9 mouse cellular contexts compared by ENCODE assay signal in genomic region chr15:98107703-98108296, GRCm38 (mm10). TPM values are rescaled to one million over a fixed set of nuclear protein-coding genes. Genes with fewer than 3 reads are reported as not detected.
DNase-seq lines count a peak whose midpoint lies in the region; ATAC-seq and TF ChIP-seq lines count a peak whose summit lies in the region.
"Had no signal": no experiment of that assay in that cellular context is flagged by ENCODE, and none has a peak within 500 bp of the region (broad histone marks: within the 10 kb centered on the region; RNA-seq: fewer than 3 reads in every experiment).

No protein-coding gene starts in this region.

- peak overlapping the region; percentile 83 for H3K4me3 ChIP-seq in heart, embryonic 15.5 days
- peak overlapping the region; percentile 84 for H3K4me3 ChIP-seq in bone marrow, adult 2 months (replicated peaks; ENCODE audit: control insufficient read depth, low read depth, low read length)
- H3K4me3 ChIP-seq in hindbrain, embryonic 13.5 days, result peak overlapping the region; percentile 71
- H3K4me3 ChIP-seq in midbrain, embryonic 13.5 days (replicated peaks), result peak overlapping the region; percentile 72

- 34% methylated on average over 11 of the region's 11 CpGs for WGBS in heart, embryonic 15.5 days
- WGBS in bone marrow, adult 2 months, result 34% methylated on average over 11 of the region's 11 CpGs
- 37% methylated on average over 11 of the region's 11 CpGs for WGBS in hindbrain, embryonic 13.5 days
- 29% methylated on average over 11 of the region's 11 CpGs for WGBS in midbrain, embryonic 13.5 days

- 0 out of 2 replicates have a peak, but pooled peaks cover 8% of the 10 kb centered on the region for H3K27me3 ChIP-seq in heart, embryonic 15.5 days
- H3K27me3 ChIP-seq in hindbrain, embryonic 13.5 days, result no peaks in the 10 kb centered on the region
- peaks cover 4% of the 10 kb centered on the region; the same call in 1 of the 2 replicates for H3K27me3 ChIP-seq in midbrain, embryonic 13.5 days

- H3K9me3 ChIP-seq in heart, embryonic 15.5 days (replicated peaks), result no peaks in the 10 kb centered on the region
- H3K9me3 ChIP-seq in hindbrain, embryonic 13.5 days, result no peaks in the 10 kb centered on the region
- no peaks in the 10 kb centered on the region for H3K9me3 ChIP-seq in midbrain, embryonic 13.5 days

- no peak for TF ChIP-seq CTCF in bone marrow, adult 2 months (IDR thresholded peaks at IDR 0.05; ENCODE audit: control insufficient read depth, insufficient read depth, low read length)

- no peak for TF ChIP-seq POLR2A in bone marrow, adult 2 months (IDR thresholded peaks at IDR 0.05; ENCODE audit: borderline replicate concordance, control insufficient read depth, low read depth, low read length)

- H3K9ac ChIP-seq in heart, embryonic 15.5 days, result peak overlapping the region; percentile 85
- H3K9ac ChIP-seq in hindbrain, embryonic 13.5 days, result peak overlapping the region; percentile 86
- H3K9ac ChIP-seq in midbrain, embryonic 13.5 days (replicated peaks), result peak overlapping the region; percentile 86

- H3K27ac ChIP-seq in heart, embryonic 15.5 days, result peak overlapping the region; percentile 92
- H3K27ac ChIP-seq in bone marrow, adult 2 months (ENCODE audit: control insufficient read depth, insufficient read depth, low read depth, low read length, poor library complexity), result no peak overlapping the region
- peak overlapping the region; percentile 89 for H3K27ac ChIP-seq in hindbrain, embryonic 13.5 days
- H3K27ac ChIP-seq in midbrain, embryonic 13.5 days, result peak overlapping the region; percentile 87

- ATAC-seq in heart, embryonic 15.5 days (replicated peaks; ENCODE audit: insufficient number of reproducible peaks, insufficient read depth, low FRiP score, low read depth), result no peak
- peak; percentile 29 for ATAC-seq in hindbrain, embryonic 13.5 days (ENCODE audit: low FRiP score)
- ATAC-seq in midbrain, embryonic 13.5 days, result no peak
- ATAC-seq in activated CD4-positive, CD25-positive, alpha-beta regulatory T cell, adult 4 months, result no peak

- H3K4me1 ChIP-seq in heart, embryonic 15.5 days (replicated peaks), result peaks cover 34% of the 10 kb centered on the region
- H3K4me1 ChIP-seq in bone marrow, adult 2 months (ENCODE audit: control insufficient read depth, insufficient read depth, low read length), result peaks cover 2% of the 10 kb centered on the region; the same call in 1 of the 2 replicates
- H3K4me1 ChIP-seq in hindbrain, embryonic 13.5 days (replicated peaks), result peaks cover 27% of the 10 kb centered on the region
- peaks cover 36% of the 10 kb centered on the region for H3K4me1 ChIP-seq in midbrain, embryonic 13.5 days (replicated peaks)

- peaks cover 7% of the 10 kb centered on the region; the same call in 1 of the 2 replicates for H3K36me3 ChIP-seq in heart, embryonic 15.5 days
- H3K36me3 ChIP-seq in hindbrain, embryonic 13.5 days, result peaks cover 6% of the 10 kb centered on the region
- H3K36me3 ChIP-seq in midbrain, embryonic 13.5 days, result peaks cover 9% of the 10 kb centered on the region; the same call in 1 of the 2 replicates

- DNase-seq in heart, postnatal 10 days, result no peak
- DNase-seq in c-Kit-positive CD71-positive TER-119-positive erythroid progenitor cells, embryonic 14.5 days (ENCODE audit: low spot score), result no peak
- DNase-seq in thymus, postnatal 25 days, result no peak

- intact Hi-C loops in heart, postnatal 10 days (cut with DNase I), result loop anchor here (2.0 kb wide), 1 partner anchor 37 kb away; no protein-coding TSS in a partner anchor

- H3K4me2 ChIP-seq in heart, embryonic 15.5 days, result peak overlapping the region; percentile 73
- H3K4me2 ChIP-seq in hindbrain, embryonic 13.5 days, result peak overlapping the region; percentile 69
- H3K4me2 ChIP-seq in midbrain, embryonic 13.5 days (replicated peaks), result peak overlapping the region; percentile 85

RNA-seq across cellular contexts. Expression of gene Senp1, which starts 14.3 kb away (rescaled TPM):
- 16.7 and 19.0 TPM in 2 replicates for polyA plus RNA-seq in heart, embryonic 15.5 days (2015; fragmentation: Nextera tagmentation; extraction: Ambion mirVana)
- 10 to 100 TPM; 16.7 to 18.5 TPM for total RNA-seq in heart, postnatal 10 days (2021)
- 23.1 and 27.6 TPM in 2 replicates for polyA plus RNA-seq in bone marrow, adult 2 months (2011; ENCODE audit: insufficient read depth, insufficient read length, low replicate concordance, missing spikeins)
- 23.3 and 24.7 TPM in 2 replicates for polyA plus RNA-seq in hindbrain, embryonic 13.5 days (2015; fragmentation: Nextera tagmentation; extraction: Ambion mirVana)
- polyA plus RNA-seq in midbrain, embryonic 13.5 days (2015; fragmentation: Nextera tagmentation; extraction: Ambion mirVana), result 27.6 and 31.1 TPM in 2 replicates
- 10 to 100 TPM; 27.5 to 31.6 TPM for polyA plus RNA-seq in activated CD4-positive, CD25-positive, alpha-beta regulatory T cell, adult 4 months (2017; shearing (Covaris generic))

RNA-seq across cellular contexts. Expression of gene Pfkm, which starts 15.4 kb away (rescaled TPM):
- 119 and 127 TPM in 2 replicates for polyA plus RNA-seq in heart, embryonic 15.5 days (2015; fragmentation: Nextera tagmentation; extraction: Ambion mirVana)
- total RNA-seq in heart, postnatal 10 days (2021), result 100 to 1,000 TPM; 571 to 624 TPM
- 22.9 and 23.0 TPM in 2 replicates for polyA plus RNA-seq in bone marrow, adult 2 months (2011; ENCODE audit: insufficient read depth, insufficient read length, low replicate concordance, missing spikeins)
- polyA plus RNA-seq in hindbrain, embryonic 13.5 days (2015; fragmentation: Nextera tagmentation; extraction: Ambion mirVana), result 70.1 and 70.2 TPM in 2 replicates
- polyA plus RNA-seq in midbrain, embryonic 13.5 days (2015; fragmentation: Nextera tagmentation; extraction: Ambion mirVana), result 70.8 and 73.8 TPM in 2 replicates
- 1 to 10 TPM; 5.0 to 6.8 TPM for polyA plus RNA-seq in activated CD4-positive, CD25-positive, alpha-beta regulatory T cell, adult 4 months (2017; shearing (Covaris generic))

RNA-seq across cellular contexts. Expression of gene Asb8, which starts 57.6 kb away (rescaled TPM):
- 77.6 and 78.1 TPM in 2 replicates for polyA plus RNA-seq in heart, embryonic 15.5 days (2015; fragmentation: Nextera tagmentation; extraction: Ambion mirVana)
- 100 to 1,000 TPM; 104 to 109 TPM for total RNA-seq in heart, postnatal 10 days (2021)
- polyA plus RNA-seq in bone marrow, adult 2 months (2011; ENCODE audit: insufficient read depth, insufficient read length, low replicate concordance, missing spikeins), result 9.1 and 12.2 TPM in 2 replicates
- 52.9 and 59.4 TPM in 2 replicates for polyA plus RNA-seq in hindbrain, embryonic 13.5 days (2015; fragmentation: Nextera tagmentation; extraction: Ambion mirVana)
- 54.4 and 54.9 TPM in 2 replicates for polyA plus RNA-seq in midbrain, embryonic 13.5 days (2015; fragmentation: Nextera tagmentation; extraction: Ambion mirVana)
- 10 to 100 TPM; 36.6 to 43.2 TPM for polyA plus RNA-seq in activated CD4-positive, CD25-positive, alpha-beta regulatory T cell, adult 4 months (2017; shearing (Covaris generic))

RNA-seq across cellular contexts. Expression of gene Ccdc184, which starts 59.2 kb away (rescaled TPM):
- polyA plus RNA-seq in heart, embryonic 15.5 days (2015; fragmentation: Nextera tagmentation; extraction: Ambion mirVana), result 1.6 and 1.7 TPM in 2 replicates
- total RNA-seq in heart, postnatal 10 days (2021), result under 1 TPM; 0.57 to 0.64 TPM
- polyA plus RNA-seq in bone marrow, adult 2 months (2011; ENCODE audit: insufficient read depth, insufficient read length, low replicate concordance, missing spikeins), result 0.43 and 1.2 TPM in 2 replicates
- polyA plus RNA-seq in hindbrain, embryonic 13.5 days (2015; fragmentation: Nextera tagmentation; extraction: Ambion mirVana), result 55.6 and 59.6 TPM in 2 replicates
- 55.4 and 60.4 TPM in 2 replicates for polyA plus RNA-seq in midbrain, embryonic 13.5 days (2015; fragmentation: Nextera tagmentation; extraction: Ambion mirVana)
- polyA plus RNA-seq in activated CD4-positive, CD25-positive, alpha-beta regulatory T cell, adult 4 months (2017; shearing (Covaris generic)), result under 1 TPM in 1 of 2 experiments, not detected in 1; 0.25 TPM
- polyA plus RNA-seq: Patski had no signal
